Mouse (Mus musculus) embryo, embryonic 11.5 days (tissue): ENCODE data around the gene Nmnat2.
"Not testable (repeated sequence)": the region's sequence is repeated elsewhere in the genome, so short reads cannot be mapped to it uniquely, and the experiment has no call there.

Experiments
- DNase-seq: peaks from one replicate; pipeline ENCODE4 v3.0.0-alpha.2; 2012; ENCODE audit warnings: low read depth, low spot score

Gene Nmnat2

GRCm38 (mm10) chr1:153054112-153054821 lies 99.5 kb downstream of the Nmnat2 start:
- DNase-seq: no peak

- DNase-seq: no peak
Measured at GRCm38 (mm10) chr1:153058290-153058689, 103.5 kb downstream of the Nmnat2 start.

GRCm38 (mm10) chr1:153059626-153060025 lies 104.8 kb downstream of the Nmnat2 start:
- DNase-seq: no peak

GRCm38 (mm10) chr1:153062547-153062946 lies 107.8 kb downstream of the Nmnat2 start:
- no peak for DNase-seq

GRCm38 (mm10) chr1:153064784-153065390 lies 110.1 kb downstream of the Nmnat2 start:
- no peak for DNase-seq

GRCm38 (mm10) chr1:153065473-153066386 lies 110.9 kb downstream of the Nmnat2 start:
- DNase-seq: no peak

GRCm38 (mm10) chr1:153066387-153066781 lies 111.6 kb downstream of the Nmnat2 start:
- no peak for DNase-seq

GRCm38 (mm10) chr1:153071563-153071962 lies 116.8 kb downstream of the Nmnat2 start:
- DNase-seq: no peak

- DNase-seq: no peak
Measured at GRCm38 (mm10) chr1:153071995-153072394, 117.2 kb downstream of the Nmnat2 start.

- no peak for DNase-seq
Measured at GRCm38 (mm10) chr1:153072711-153073110, 117.9 kb downstream of the Nmnat2 start.

- DNase-seq: no peak
Measured at GRCm38 (mm10) chr1:153073441-153073840, 118.6 kb downstream of the Nmnat2 start.

GRCm38 (mm10) chr1:153075087-153075736 lies 120.4 kb downstream of the Nmnat2 start:
- DNase-seq: no peak

- no peak for DNase-seq
Measured at GRCm38 (mm10) chr1:153075955-153076354, 121.2 kb downstream of the Nmnat2 start.

GRCm38 (mm10) chr1:153083233-153083632 lies 128.4 kb downstream of the Nmnat2 start:
- not testable (repeated sequence) for DNase-seq

- no peak for DNase-seq
Measured at GRCm38 (mm10) chr1:153084191-153084590, 129.4 kb downstream of the Nmnat2 start.

- DNase-seq: no peak
Measured at GRCm38 (mm10) chr1:153085198-153085597, 130.4 kb downstream of the Nmnat2 start.

- no peak for DNase-seq
Measured at GRCm38 (mm10) chr1:153087771-153088170, 133.0 kb downstream of the Nmnat2 start.

- DNase-seq: no peak
Measured at GRCm38 (mm10) chr1:153090081-153090480, 135.3 kb downstream of the Nmnat2 start.

GRCm38 (mm10) chr1:153090807-153091206 lies 136.0 kb downstream of the Nmnat2 start:
- DNase-seq: no peak

GRCm38 (mm10) chr1:153091438-153092236 lies 136.8 kb downstream of the Nmnat2 start:
- no peak for DNase-seq
